Comparison of ENCODE assay signal across 8 mouse cellular contexts in genomic region chr12:112221754-112222439, GRCm38 (mm10).
DNase-seq lines count a peak whose midpoint lies in the region; ATAC-seq and TF ChIP-seq lines count a peak whose summit lies in the region.

No protein-coding gene starts in this region.

- H3K9me3 ChIP-seq in hindbrain, embryonic 12.5 days (replicated peaks), result no peaks in the 10 kb centered on the region
- no peaks in the 10 kb centered on the region for H3K9me3 ChIP-seq in midbrain, embryonic 13.5 days
- no peaks in the 10 kb centered on the region for H3K9me3 ChIP-seq in intestine, embryonic 15.5 days

- H3K9ac ChIP-seq in hindbrain, embryonic 12.5 days, result peak overlapping the region; percentile 19
- no peak overlapping the region; the same call in 1 of the 2 replicates for H3K9ac ChIP-seq in midbrain, embryonic 13.5 days (replicated peaks)
- no peak overlapping the region for H3K9ac ChIP-seq in intestine, embryonic 15.5 days

- H3K4me3 ChIP-seq in layer of hippocampus, adult 2 months, result no peak overlapping the region
- H3K4me3 ChIP-seq in hindbrain, embryonic 12.5 days, result no peak overlapping the region
- no peak overlapping the region for H3K4me3 ChIP-seq in midbrain, embryonic 13.5 days (replicated peaks)
- no peak overlapping the region for H3K4me3 ChIP-seq in intestine, embryonic 15.5 days (replicated peaks)

- no peaks in the 10 kb centered on the region for H3K36me3 ChIP-seq in hindbrain, embryonic 12.5 days
- no peaks in the 10 kb centered on the region for H3K36me3 ChIP-seq in midbrain, embryonic 13.5 days
- no peaks in the 10 kb centered on the region for H3K36me3 ChIP-seq in intestine, embryonic 15.5 days

- peak overlapping the region; percentile 28; the same call in 1 of the 2 replicates for H3K4me2 ChIP-seq in hindbrain, embryonic 12.5 days (replicated peaks)
- H3K4me2 ChIP-seq in midbrain, embryonic 13.5 days (replicated peaks), result peak overlapping the region; percentile 30
- no peak overlapping the region for H3K4me2 ChIP-seq in intestine, embryonic 15.5 days (replicated peaks)

- H3K27ac ChIP-seq in layer of hippocampus, adult 2 months, result no peak overlapping the region
- peak overlapping the region; percentile 60 for H3K27ac ChIP-seq in hindbrain, embryonic 12.5 days
- peak overlapping the region; percentile 88 for H3K27ac ChIP-seq in midbrain, embryonic 13.5 days
- H3K27ac ChIP-seq in intestine, embryonic 15.5 days, result no peak overlapping the region

- TF ChIP-seq CTCF in layer of hippocampus, adult 2 months (conservative IDR thresholded peaks at IDR 0.05), result no peak

- peaks cover 40% of the 10 kb centered on the region for H3K4me1 ChIP-seq in hindbrain, embryonic 12.5 days
- H3K4me1 ChIP-seq in midbrain, embryonic 13.5 days (replicated peaks), result peaks cover 53% of the 10 kb centered on the region
- H3K4me1 ChIP-seq in intestine, embryonic 15.5 days (replicated peaks), result 0 out of 2 replicates have a peak, but pooled peaks cover 8% of the 10 kb centered on the region

- peak; percentile 23 to 39 for DNase-seq in layer of hippocampus, adult 2 months (ENCODE audit: low spot score in 2 of 2)
- no peak for DNase-seq in layer of hippocampus, adult 9-10 months (ENCODE audit: low spot score)
- DNase-seq in lung, postnatal 25 days (ENCODE audit: low spot score), result no peak
- no peak for DNase-seq in gastrocnemius, postnatal 10 days
- no peak for DNase-seq in thymus, postnatal 4 days

- H3K27me3 ChIP-seq in hindbrain, embryonic 12.5 days, result peaks cover 24% of the 10 kb centered on the region
- H3K27me3 ChIP-seq in midbrain, embryonic 13.5 days, result peaks cover 12% of the 10 kb centered on the region
- no peaks in the 10 kb centered on the region for H3K27me3 ChIP-seq in intestine, embryonic 15.5 days (replicated peaks)

- WGBS in hindbrain, embryonic 12.5 days, result 11% methylated on average over 19 of the region's 19 CpGs
- WGBS in midbrain, embryonic 13.5 days, result 12% methylated on average over 19 of the region's 19 CpGs
- 38% methylated on average over 19 of the region's 19 CpGs for WGBS in intestine, embryonic 15.5 days

- ATAC-seq in hindbrain, embryonic 12.5 days (ENCODE audit: low FRiP score), result peak; percentile 91
- ATAC-seq in midbrain, embryonic 13.5 days, result peak; percentile 91
- no peak for ATAC-seq in intestine, embryonic 15.5 days

Comparison
In these comparisons a context has a peak if more than half of its experiments do, and no peak if none do; other contexts are left out.
1. DNase-seq: peak in layer of hippocampus, adult 2 months (2 of 2); none in layer of hippocampus, adult 9-10 months (single experiment), lung, postnatal 25 days (single experiment), gastrocnemius, postnatal 10 days (single experiment) and thymus, postnatal 4 days (single experiment).
2. H3K27ac ChIP-seq: peak in hindbrain, embryonic 12.5 days (single experiment) and midbrain, embryonic 13.5 days (single experiment); none in layer of hippocampus, adult 2 months (single experiment) and intestine, embryonic 15.5 days (single experiment).